Mouse (Mus musculus) heart, embryonic 12.5 days (tissue): ENCODE results near the gene Muc2. TPM values are rescaled to one million over a fixed set of nuclear protein-coding genes. Genes with fewer than 3 reads are reported as not detected.
"Not testable (repeated sequence)": the region's sequence is repeated elsewhere in the genome, so short reads cannot be mapped to it uniquely, and the experiment has no call there.

ENCODE experiments used
- ATAC-seq: fragments of 200-750 bp; cut with Nextera tagmentation; 2 replicates; pipeline ENCODE4 v1.8.0; 2017; ENCODE audit warnings: moderate TSS enrichment, moderate library complexity; ENCODE audit not compliant: insufficient number of reproducible peaks, low FRiP score
- H3K27ac ChIP-seq: fragments of 300-500 bp; sonication (generic); 2 replicates; pipeline ENCODE4 v1.5.1; 2016; ENCODE audit warnings: mild to moderate bottlenecking, moderate library complexity; ENCODE audit not compliant: poor library complexity, severe bottlenecking
- H3K27me3 ChIP-seq: fragments of 300-500 bp; sonication (generic); replicated peaks from 2 replicates; pipeline ENCODE4 v1.6.1; 2016; ENCODE audit warnings: mild to moderate bottlenecking, moderate library complexity
- H3K36me3 ChIP-seq: fragments of 300-500 bp; sonication (generic); 2 replicates; pipeline ENCODE4 v1.6.1; 2016; ENCODE audit warnings: mild to moderate bottlenecking, moderate library complexity
- H3K4me1 ChIP-seq: fragments of 300-500 bp; sonication (generic); replicated peaks from 2 replicates; pipeline ENCODE4 v1.6.1; 2016; ENCODE audit warnings: mild to moderate bottlenecking
- H3K4me2 ChIP-seq: fragments of 300-500 bp; sonication (generic); 2 replicates; pipeline ENCODE4 v1.6.1; 2016; ENCODE audit warnings: mild to moderate bottlenecking, moderate library complexity
- H3K4me3 ChIP-seq: fragments of 300-500 bp; sonication (generic); 2 replicates; pipeline ENCODE4 v1.5.1; 2016; ENCODE audit warnings: mild to moderate bottlenecking
- H3K9ac ChIP-seq: fragments of 300-500 bp; sonication (generic); 2 replicates; pipeline ENCODE4 v1.6.1; 2016; ENCODE audit warnings: mild to moderate bottlenecking, moderate library complexity
- H3K9me3 ChIP-seq: fragments of 300-500 bp; sonication (generic); replicated peaks from 2 replicates; pipeline ENCODE4 v1.6.1; 2016; ENCODE audit warnings: mild to moderate bottlenecking, moderate library complexity
- WGBS: fragments of 180-500 bp; shearing (Covaris S2); methylation state at CpG from one replicate; pipeline ENCODE4 v1.1.7; 2016; 5-methylcytosine and 5-hydroxymethylcytosine counted together
- polyA plus RNA-seq: library from polyadenylated mRNA; unstranded; fragments of >200 nt; fragmentation: Nextera tagmentation; extraction: Ambion mirVana; gene quantifications from 2 replicates; pipeline ENCODE4 v1.2.1, GENCODE M21; 2016

Muc2 gene
- polyA plus RNA-seq = 0.31 and 0.51 TPM in 2 replicates

DNA sequence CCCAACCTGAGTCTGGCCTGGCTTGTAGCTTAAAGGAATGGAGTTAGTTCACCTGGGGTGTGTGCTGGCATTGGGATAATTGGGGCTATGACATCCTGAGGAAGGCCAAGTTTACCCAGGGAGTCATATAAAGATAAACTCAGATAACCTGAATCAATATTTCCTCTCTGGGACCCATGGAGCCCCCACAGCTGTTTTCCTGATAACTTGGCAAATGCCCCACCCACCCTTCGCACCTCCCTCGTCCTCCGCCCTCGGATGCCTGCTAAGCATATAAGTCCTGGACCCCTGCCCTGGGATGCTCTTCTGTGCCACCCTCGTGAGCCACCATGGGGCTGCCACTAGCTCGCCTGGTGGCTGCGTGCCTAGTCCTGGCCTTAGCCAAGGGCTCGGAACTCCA is at the start of gene Muc2:
Gene Muc2, plus strand, starts transcription at position 301 of the 400 bp plus-strand sequence.
- Histone ChIP-seq H3K27ac (no peak within 1 kb of the TSS), H3K4me2 (no peak within 1 kb of the TSS), H3K4me3 (no peak within 1 kb of the TSS), H3K27me3 (peaks cover 44% of the 10 kb centered on the region), H3K9me3 (no peaks in the 10 kb centered on the region), H3K4me1 (0 out of 2 replicates have a peak, but pooled peaks cover 4% of the 10 kb centered on the region), H3K36me3 (no peaks in the 10 kb centered on the region), H3K9ac (no peak within 1 kb of the TSS)
- WGBS = 74% methylated on average over 8 of the region's 8 CpGs
- no peak for ATAC-seq

DNA sequence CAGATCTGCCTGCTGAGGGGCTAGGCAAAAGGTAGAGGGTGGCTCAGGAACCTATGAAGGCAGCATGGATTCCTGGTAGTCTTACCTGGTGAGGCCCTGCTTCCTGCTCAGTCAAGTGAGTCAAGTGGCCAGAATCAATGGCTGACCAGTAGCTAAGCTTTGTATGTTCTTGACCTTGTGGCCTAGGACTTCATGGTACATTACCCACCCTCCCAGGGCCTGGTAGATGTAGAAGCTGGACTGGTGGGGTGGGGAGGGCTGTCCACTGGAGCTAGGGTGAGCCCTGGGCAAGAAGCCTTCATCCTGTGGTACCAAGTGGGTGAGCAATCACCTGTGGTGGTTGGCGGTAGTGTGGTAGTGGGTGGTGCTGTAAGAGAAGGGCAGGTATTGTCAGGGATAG is 47.8 kb upstream of the Muc2 start:
- Histone ChIP-seq H3K27me3 (no peaks in the 10 kb centered on the region), H3K9ac (no peak overlapping the region), H3K27ac (no peak overlapping the region), H3K4me2 (no peak overlapping the region), H3K9me3 (no peaks in the 10 kb centered on the region), H3K4me1 (no peaks in the 10 kb centered on the region), H3K4me3 (no peak overlapping the region), H3K36me3 (no peaks in the 10 kb centered on the region)
- ATAC-seq = no peak
- WGBS = 100% methylated on average over 1 of the region's 1 CpGs

DNA sequence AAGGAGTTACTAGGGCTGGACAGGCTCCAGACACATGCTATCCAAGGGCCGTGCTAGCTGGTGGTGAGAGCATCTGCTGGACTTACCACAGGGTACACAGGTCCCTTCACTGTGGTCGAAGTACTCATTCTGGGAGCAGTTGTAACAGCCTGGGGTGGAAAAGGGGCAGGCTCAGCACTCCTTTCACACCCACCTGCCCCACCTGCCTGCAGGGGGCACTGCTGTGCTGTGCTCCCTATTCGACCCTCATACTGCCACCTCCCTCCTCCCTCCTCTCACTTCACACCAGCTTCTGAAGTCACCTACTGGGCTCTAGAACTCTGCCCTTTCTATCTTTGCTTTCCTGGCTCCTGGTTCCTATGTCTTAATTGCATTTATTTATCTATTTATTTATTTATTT is 47.0 kb upstream of the Muc2 start:
- no peak overlapping the region for H3K27ac ChIP-seq
- H3K4me1 ChIP-seq = no peaks in the 10 kb centered on the region
- H3K36me3 ChIP-seq = no peaks in the 10 kb centered on the region
- ATAC-seq = no peak
- H3K27me3 ChIP-seq = no peaks in the 10 kb centered on the region
- no peak overlapping the region for H3K4me3 ChIP-seq
- no peaks in the 10 kb centered on the region for H3K9me3 ChIP-seq
- WGBS = 38% methylated on average over 3 of the region's 3 CpGs
- H3K9ac ChIP-seq = no peak overlapping the region
- no peak overlapping the region for H3K4me2 ChIP-seq

DNA sequence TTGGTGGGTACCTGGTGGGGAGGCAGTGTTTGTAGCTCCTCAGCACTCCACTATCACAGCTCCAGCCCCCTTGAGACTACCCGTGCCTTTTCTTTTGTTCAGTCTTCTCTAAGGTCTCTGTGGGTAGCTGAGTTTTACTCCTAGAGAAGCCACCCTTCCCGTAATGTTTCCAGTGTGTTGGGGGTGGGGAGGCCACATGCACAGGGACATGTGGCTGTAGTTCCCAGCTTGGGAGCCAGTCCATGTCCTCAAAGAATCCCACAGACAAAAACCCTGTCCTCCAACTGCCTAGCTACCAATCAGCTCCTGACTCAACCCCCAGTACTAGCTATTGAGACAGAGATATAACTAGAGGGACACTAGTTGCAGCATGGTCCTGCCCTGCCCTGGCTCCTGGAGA is 43.1 kb upstream of the Muc2 start:
- Histone ChIP-seq H3K4me1 (no peaks in the 10 kb centered on the region), H3K4me3 (no peak overlapping the region), H3K9ac (no peak overlapping the region), H3K4me2 (no peak overlapping the region), H3K27me3 (no peaks in the 10 kb centered on the region; the same call in 1 of the 2 replicates), H3K9me3 (no peaks in the 10 kb centered on the region), H3K36me3 (no peaks in the 10 kb centered on the region), H3K27ac (no peak overlapping the region)
- WGBS = 61% methylated on average over 2 of the region's 2 CpGs
- no peak for ATAC-seq

DNA sequence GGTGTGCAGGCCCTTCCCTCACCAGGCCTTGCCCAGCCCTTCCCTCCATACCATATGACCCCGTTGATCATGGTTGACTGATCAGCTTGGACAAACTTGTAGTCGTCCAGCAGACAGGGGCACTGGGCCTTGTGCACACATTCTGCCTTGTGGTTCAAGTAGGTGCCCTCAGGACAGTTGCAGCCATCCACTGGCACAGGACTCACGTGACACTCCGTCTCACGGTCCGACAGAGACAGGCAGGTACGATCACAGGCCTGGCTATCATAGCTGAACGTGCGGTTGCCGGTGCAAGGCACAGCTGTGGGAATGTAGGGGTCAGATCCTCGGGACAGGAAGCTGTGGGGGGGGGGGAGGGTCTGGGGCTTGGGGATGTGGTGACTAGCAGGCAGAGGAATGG is 42.3 kb upstream of the Muc2 start:
- Histone ChIP-seq H3K27me3 (no peaks in the 10 kb centered on the region; the same call in 1 of the 2 replicates), H3K27ac (no peak overlapping the region), H3K36me3 (no peaks in the 10 kb centered on the region), H3K4me1 (no peaks in the 10 kb centered on the region), H3K4me2 (no peak overlapping the region), H3K4me3 (no peak overlapping the region), H3K9me3 (no peaks in the 10 kb centered on the region), H3K9ac (no peak overlapping the region)
- WGBS = 71% methylated on average over 11 of the region's 11 CpGs
- ATAC-seq = no peak

DNA sequence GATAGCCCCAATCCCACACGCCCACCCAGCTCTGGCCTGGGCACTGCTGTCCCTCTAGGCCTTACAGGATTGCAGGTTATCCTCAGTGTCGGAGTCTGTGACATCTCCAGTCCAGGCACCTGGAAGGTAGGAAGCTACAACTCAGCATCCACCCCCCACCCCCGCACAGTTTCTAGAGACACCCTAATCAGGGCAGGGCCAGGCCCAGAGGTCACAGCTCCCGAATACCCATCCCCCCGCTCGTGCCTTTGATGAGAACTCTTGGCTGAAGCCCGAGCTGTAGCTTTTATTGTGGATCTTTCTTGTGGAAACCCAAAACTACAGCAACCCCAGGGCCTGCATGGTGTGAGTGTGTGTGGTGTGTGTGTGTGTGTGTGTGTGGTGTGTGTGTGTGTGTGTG is 37.9 kb upstream of the Muc2 start:
- no peaks in the 10 kb centered on the region; the same call in 1 of the 2 replicates for H3K27me3 ChIP-seq
- ATAC-seq = no peak
- H3K4me3 ChIP-seq = no peak overlapping the region
- 41% methylated on average over 7 of the region's 7 CpGs for whole genome bisulfite sequencing
- peaks cover 7% of the 10 kb centered on the region; the same call in 1 of the 2 replicates for H3K4me1 ChIP-seq
- no peak overlapping the region for H3K4me2 ChIP-seq
- no peaks in the 10 kb centered on the region for H3K9me3 ChIP-seq
- H3K27ac ChIP-seq = no peak overlapping the region
- no peak overlapping the region for H3K9ac ChIP-seq
- H3K36me3 ChIP-seq = no peaks in the 10 kb centered on the region

DNA sequence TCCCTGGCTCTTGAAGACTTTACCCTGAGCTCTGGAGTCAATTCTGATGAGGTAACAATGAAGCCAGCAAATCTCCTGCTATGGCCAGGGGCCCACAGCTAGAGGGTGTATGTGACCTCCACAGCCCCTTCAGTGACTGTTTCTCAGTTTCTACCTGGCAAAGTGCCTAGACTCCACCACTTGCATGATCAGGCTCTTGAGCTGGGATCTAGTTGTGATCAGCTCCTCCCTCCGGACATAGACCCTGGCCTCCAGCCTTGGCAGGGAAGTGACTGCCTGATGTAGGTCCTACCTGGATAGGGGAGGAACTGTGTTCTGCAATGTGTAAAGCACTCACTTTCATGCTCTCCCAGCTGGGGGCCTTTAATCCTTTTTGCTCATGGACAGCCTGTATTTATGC is 29.8 kb upstream of the Muc2 start:
- no peaks in the 10 kb centered on the region for H3K27me3 ChIP-seq
- ATAC-seq = no peak
- H3K9me3 ChIP-seq = no peaks in the 10 kb centered on the region
- H3K4me3 ChIP-seq = no peak overlapping the region
- no peaks in the 10 kb centered on the region for H3K36me3 ChIP-seq
- no peak overlapping the region for H3K27ac ChIP-seq
- WGBS = 53% methylated on average over 1 of the region's 1 CpGs
- no peak overlapping the region for H3K9ac ChIP-seq
- H3K4me2 ChIP-seq = no peak overlapping the region
- H3K4me1 ChIP-seq = peaks cover 34% of the 10 kb centered on the region

DNA sequence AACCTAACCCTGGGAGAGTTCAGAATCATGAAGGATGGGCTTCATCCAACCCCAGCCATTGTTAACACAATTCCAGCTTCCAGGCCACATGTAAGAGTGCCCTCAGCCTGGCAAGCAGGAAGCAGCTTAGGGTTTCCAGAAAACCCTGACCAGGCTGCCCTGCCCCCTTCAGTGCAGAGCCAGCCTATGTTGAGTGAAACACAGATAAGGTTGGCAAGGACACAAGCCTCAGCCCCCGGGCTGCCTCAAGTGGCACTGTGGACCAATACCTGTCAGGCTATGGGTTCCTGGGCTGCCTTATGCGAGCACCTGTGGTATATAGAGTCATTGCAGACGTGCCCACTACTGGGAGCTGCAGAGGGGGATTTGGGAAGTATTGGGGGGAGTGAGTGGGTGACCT is 28.7 kb upstream of the Muc2 start:
- H3K4me1 ChIP-seq = peaks cover 32% of the 10 kb centered on the region
- no peak overlapping the region for H3K9ac ChIP-seq
- no peaks in the 10 kb centered on the region for H3K36me3 ChIP-seq
- no peaks in the 10 kb centered on the region for H3K9me3 ChIP-seq
- no peaks in the 10 kb centered on the region for H3K27me3 ChIP-seq
- H3K4me3 ChIP-seq = no peak overlapping the region
- 45% methylated on average over 3 of the region's 3 CpGs for WGBS
- no peak overlapping the region for H3K27ac ChIP-seq
- no peak overlapping the region for H3K4me2 ChIP-seq
- ATAC-seq = no peak

DNA sequence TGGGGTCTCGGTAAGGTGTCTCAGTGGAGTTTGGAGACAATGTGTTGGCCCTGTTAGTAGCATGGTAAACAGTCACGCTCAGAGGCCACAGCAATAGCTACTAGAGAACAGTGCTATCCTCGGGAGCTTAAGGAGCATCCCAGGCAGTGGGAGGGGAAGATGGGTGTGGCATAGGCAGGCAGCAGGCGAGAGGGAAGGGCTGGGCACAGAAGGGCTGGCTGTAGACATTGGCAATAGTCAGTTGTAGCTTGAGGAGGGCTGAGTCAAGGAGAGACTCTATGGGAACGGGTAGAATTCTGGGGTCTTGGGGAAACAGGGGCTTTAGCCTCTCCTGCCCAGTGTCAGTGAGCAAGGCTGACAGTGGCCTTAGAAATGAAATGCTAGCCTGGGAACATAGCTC is 27.9 kb upstream of the Muc2 start:
- H3K9ac ChIP-seq = no peak overlapping the region
- peaks cover 32% of the 10 kb centered on the region for H3K4me1 ChIP-seq
- H3K27me3 ChIP-seq = no peaks in the 10 kb centered on the region
- H3K4me3 ChIP-seq = no peak overlapping the region
- no peak overlapping the region for H3K4me2 ChIP-seq
- no peaks in the 10 kb centered on the region for H3K36me3 ChIP-seq
- H3K27ac ChIP-seq = no peak overlapping the region
- ATAC-seq = no peak
- H3K9me3 ChIP-seq = no peaks in the 10 kb centered on the region
- WGBS = 55% methylated on average over 5 of the region's 5 CpGs

DNA sequence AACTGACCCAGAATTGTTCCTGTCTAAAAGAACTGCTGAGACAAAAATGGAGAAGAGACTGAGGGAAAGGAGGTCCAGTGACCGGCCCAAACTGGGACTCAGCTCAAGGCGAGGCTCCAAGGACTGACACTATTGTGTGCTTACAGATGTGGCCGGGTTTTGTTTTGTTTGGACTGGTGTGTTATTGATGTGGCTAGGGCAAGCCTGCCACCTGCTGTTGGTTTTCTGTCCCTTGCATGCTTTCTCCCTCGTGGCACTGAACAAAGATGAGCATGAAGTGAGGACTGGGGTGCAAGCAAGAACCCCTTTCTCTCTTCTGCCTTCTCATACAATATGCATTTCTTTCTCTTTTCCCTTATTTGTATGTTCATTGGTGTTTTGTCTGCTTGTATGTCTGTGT is 23.9 kb upstream of the Muc2 start:
- H3K4me1 ChIP-seq = peaks cover 11% of the 10 kb centered on the region
- H3K9me3 ChIP-seq = no peaks in the 10 kb centered on the region
- H3K27me3 ChIP-seq = no peaks in the 10 kb centered on the region
- no peak overlapping the region for H3K4me3 ChIP-seq
- 11% methylated on average over 4 of the region's 4 CpGs for WGBS
- no peak for ATAC-seq
- H3K9ac ChIP-seq = no peak overlapping the region
- no peak overlapping the region for H3K4me2 ChIP-seq
- H3K36me3 ChIP-seq = no peaks in the 10 kb centered on the region
- H3K27ac ChIP-seq = no peak overlapping the region

DNA sequence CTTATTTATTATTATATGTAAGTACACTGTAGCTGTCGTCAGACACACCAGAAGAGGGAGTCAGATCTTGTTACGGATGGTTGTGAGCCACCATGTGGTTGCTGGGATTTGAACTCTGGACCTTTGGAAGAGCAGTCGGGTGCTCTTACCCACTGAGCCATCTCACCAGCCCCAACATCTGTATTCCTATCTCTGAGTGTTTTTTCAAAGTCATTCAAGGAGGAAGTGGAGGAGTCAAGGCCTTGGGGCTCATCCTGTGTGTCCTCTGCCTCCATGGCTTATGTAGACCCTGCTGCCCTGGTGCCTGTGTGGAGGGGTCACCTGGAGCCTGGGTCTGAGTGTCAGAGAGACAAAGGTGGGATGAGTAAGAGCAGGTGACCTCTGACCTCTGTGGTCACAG is 21.0 kb upstream of the Muc2 start:
- H3K27ac ChIP-seq, H3K4me1 ChIP-seq, H3K27me3 ChIP-seq, H3K9me3 ChIP-seq, H3K4me3 ChIP-seq, H3K36me3 ChIP-seq, H3K9ac ChIP-seq, H3K4me2 ChIP-seq, ATAC-seq: not testable (repeated sequence)
- 79% methylated on average over 3 of the region's 3 CpGs for WGBS

DNA sequence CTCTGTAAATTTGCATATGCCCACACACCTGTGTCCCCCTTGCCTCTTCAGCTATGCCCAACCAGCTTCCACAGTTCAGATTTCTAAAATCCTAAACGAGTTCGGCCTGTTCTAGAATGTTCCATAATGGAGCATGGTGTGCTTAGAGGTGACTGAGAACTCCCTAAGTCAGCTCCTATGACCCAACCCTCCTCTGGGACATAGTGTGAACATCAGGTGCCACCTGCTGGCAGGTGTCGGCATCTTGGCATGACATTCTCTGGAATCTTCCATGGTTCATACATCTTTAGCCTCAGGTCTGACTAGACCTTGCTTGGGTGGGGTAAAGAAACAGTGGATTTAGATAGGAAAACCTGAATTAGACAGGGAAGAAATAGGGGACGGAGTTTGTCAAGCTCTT is 19.1 kb upstream of the Muc2 start:
- no peak overlapping the region for H3K4me2 ChIP-seq
- H3K36me3 ChIP-seq = no peaks in the 10 kb centered on the region
- WGBS = 76% methylated on average over 4 of the region's 4 CpGs
- 0 out of 2 replicates have a peak, but pooled peaks have one; percentile 22 for ATAC-seq
- H3K27ac ChIP-seq = no peak overlapping the region
- no peaks in the 10 kb centered on the region for H3K27me3 ChIP-seq
- no peak overlapping the region for H3K4me3 ChIP-seq
- no peaks in the 10 kb centered on the region; the same call in 1 of the 2 replicates for H3K9me3 ChIP-seq
- H3K9ac ChIP-seq = no peak overlapping the region
- no peaks in the 10 kb centered on the region for H3K4me1 ChIP-seq
